Mouse (Mus musculus) forebrain, embryonic 16.5 days (tissue): ENCODE measurements around the gene Klf16. TPM values are rescaled to one million over a fixed set of nuclear protein-coding genes. Genes with fewer than 3 reads are reported as not detected.

Experiments used
- ATAC-seq: fragments of 200-750 bp; cut with Nextera tagmentation; 2 replicates; pipeline ENCODE4 v1.8.0; 2017; ENCODE audit warnings: mild to moderate bottlenecking, moderate library complexity
- H3K27ac ChIP-seq: fragments of 300-500 bp; sonication (generic); 2 replicates; pipeline ENCODE4 v1.5.1; 2014; ENCODE audit warnings: low read length, control low read depth
- H3K27me3 ChIP-seq: fragments of 300-500 bp; sonication (generic); replicated peaks from 2 replicates; pipeline ENCODE4 v1.6.1; 2014; ENCODE audit warnings: low read length; ENCODE audit not compliant: control insufficient read depth, insufficient read depth
- H3K36me3 ChIP-seq: fragments of 300-500 bp; sonication (generic); 2 replicates; pipeline ENCODE4 v1.6.1; 2014; ENCODE audit not compliant: control insufficient read depth, insufficient read depth
- H3K4me1 ChIP-seq: fragments of 300-500 bp; sonication (generic); replicated peaks from 2 replicates; pipeline ENCODE4 v1.6.1; 2014; ENCODE audit warnings: low read length; ENCODE audit not compliant: control insufficient read depth, insufficient read depth
- H3K4me2 ChIP-seq: fragments of 300-500 bp; sonication (generic); 2 replicates; pipeline ENCODE4 v1.6.1; 2014; ENCODE audit warnings: mild to moderate bottlenecking, low read length, control low read depth
- H3K4me3 ChIP-seq: fragments of 300-500 bp; sonication (generic); replicated peaks from 2 replicates; pipeline ENCODE4 v1.5.1; 2014; ENCODE audit warnings: mild to moderate bottlenecking, low read length, control low read depth
- H3K9ac ChIP-seq: fragments of 300-500 bp; sonication (generic); replicated peaks from 2 replicates; pipeline ENCODE4 v1.6.1; 2014; ENCODE audit warnings: low read depth, low read length, control low read depth
- H3K9me3 ChIP-seq: fragments of 300-500 bp; sonication (generic); 2 replicates; pipeline ENCODE4 v1.6.1; 2016; ENCODE audit warnings: low read length; ENCODE audit not compliant: control insufficient read depth
- WGBS: fragments of 180-500 bp; shearing (Covaris S2); extraction: QIAGEN DNeasy Blood & Tissue Kit; methylation state at CpG from one replicate; pipeline ENCODE4 v1.1.7; 2014; 5-methylcytosine and 5-hydroxymethylcytosine counted together
- polyA plus RNA-seq: library from polyadenylated mRNA; unstranded; fragments of >200 nt; fragmentation: Nextera tagmentation; extraction: Ambion mirVana; gene quantifications from 2 replicates; pipeline ENCODE4 v1.2.1, GENCODE M21; 2015

Klf16 gene
- polyA plus RNA-seq, 1 experiment from 2014 or later: 10.1 TPM

GRCm38 (mm10) chr10:80578911-80579310 is 1.8 kb upstream of the Klf16 start:
- ATAC-seq: no peak
- Histone ChIP-seq H3K9ac (no peak overlapping the region), H3K4me1 (peaks cover 32% of the 10 kb centered on the region), H3K9me3 (no peaks in the 10 kb centered on the region), H3K36me3 (no peaks in the 10 kb centered on the region), H3K27ac (no peak overlapping the region), H3K27me3 (no peaks in the 10 kb centered on the region), H3K4me3 (no peak overlapping the region), H3K4me2 (no peak overlapping the region)
- WGBS: 6% methylated on average over 8 of the region's 8 CpGs

GRCm38 (mm10) chr10:80578131-80578750 is 1.1 kb upstream of the Klf16 start:
- no peaks in the 10 kb centered on the region for H3K27me3 ChIP-seq
- H3K36me3 ChIP-seq: no peaks in the 10 kb centered on the region
- H3K9me3 ChIP-seq: no peaks in the 10 kb centered on the region
- peak overlapping the region; percentile 89 for H3K27ac ChIP-seq
- under 1% methylated on average over 29 of the region's 29 CpGs for WGBS
- H3K4me3 ChIP-seq: peak overlapping the region; percentile 70
- peaks cover 39% of the 10 kb centered on the region for H3K4me1 ChIP-seq
- peak overlapping the region; percentile 87 for H3K4me2 ChIP-seq
- ATAC-seq: peak; percentile 9; the same call in 1 of the 2 replicates
- H3K9ac ChIP-seq: peak overlapping the region; percentile 65

- 0% methylated on average over 82 of the region's 96 CpGs for WGBS
- Histone ChIP-seq H3K27ac (peak overlapping the region; percentile 89), H3K9ac (peak overlapping the region; percentile 65), H3K4me3 (peak overlapping the region; percentile 70), H3K4me2 (peak overlapping the region; percentile 87), H3K27me3 (no peaks in the 10 kb centered on the region), H3K4me1 (peaks cover 44% of the 10 kb centered on the region), H3K9me3 (no peaks in the 10 kb centered on the region), H3K36me3 (no peaks in the 10 kb centered on the region)
- peak; percentile 0; the same call in 1 of the 2 replicates for ATAC-seq
These were observed 548 bp downstream of the Klf16 start for GRCm38 (mm10) chr10:80576351-80577194.

- WGBS: 19% methylated on average over 17 of the region's 17 CpGs
These were observed 1.2 kb downstream of the Klf16 start for GRCm38 (mm10) chr10:80575925-80576324.

GRCm38 (mm10) chr10:80574896-80575295 is 2.2 kb downstream of the Klf16 start:
- Histone ChIP-seq H3K36me3 (no peaks in the 10 kb centered on the region), H3K9me3 (no peaks in the 10 kb centered on the region), H3K27me3 (no peaks in the 10 kb centered on the region), H3K9ac (no peak overlapping the region), H3K4me1 (peaks cover 56% of the 10 kb centered on the region), H3K4me3 (no peak overlapping the region), H3K4me2 (no peak overlapping the region), H3K27ac (no peak overlapping the region)
- ATAC-seq: no peak
- WGBS: 87% methylated on average over 3 of the region's 3 CpGs

More at GRCm38 (mm10) chr10:80575925-80576324, 1.2 kb downstream of the Klf16 start:
- no peaks in the 10 kb centered on the region for H3K9me3 ChIP-seq
- H3K27me3 ChIP-seq: no peaks in the 10 kb centered on the region
- no peak for ATAC-seq
- H3K9ac ChIP-seq: peak overlapping the region; percentile 65
- peaks cover 51% of the 10 kb centered on the region for H3K4me1 ChIP-seq
- H3K27ac ChIP-seq: no peak overlapping the region
- H3K4me3 ChIP-seq: peak overlapping the region; percentile 70
- peak overlapping the region; percentile 87 for H3K4me2 ChIP-seq
- no peaks in the 10 kb centered on the region for H3K36me3 ChIP-seq

GRCm38 (mm10) chr10:80573944-80574343 is 3.2 kb downstream of the Klf16 start:
- ATAC-seq: no peak
- no peaks in the 10 kb centered on the region for H3K9me3 ChIP-seq
- no peak overlapping the region for H3K27ac ChIP-seq
- peaks cover 56% of the 10 kb centered on the region for H3K4me1 ChIP-seq
- no peak overlapping the region; the same call in 1 of the 2 replicates for H3K4me2 ChIP-seq
- H3K9ac ChIP-seq: no peak overlapping the region
- no peak overlapping the region for H3K4me3 ChIP-seq
- H3K27me3 ChIP-seq: no peaks in the 10 kb centered on the region
- 61% methylated on average over 9 of the region's 9 CpGs for WGBS
- H3K36me3 ChIP-seq: no peaks in the 10 kb centered on the region

GRCm38 (mm10) chr10:80572477-80572876 is 4.6 kb downstream of the Klf16 start:
- WGBS: 80% methylated on average over 2 of the region's 2 CpGs
- no peak overlapping the region for H3K9ac ChIP-seq

GRCm38 (mm10) chr10:80570871-80571836 is 6.0 kb downstream of the Klf16 start:
- H3K4me1 ChIP-seq: peaks cover 58% of the 10 kb centered on the region
- no peaks in the 10 kb centered on the region for H3K9me3 ChIP-seq
- peak overlapping the region; percentile 36 for H3K4me2 ChIP-seq
- no peak for ATAC-seq
- WGBS: 17% methylated on average over 30 of the region's 30 CpGs
- H3K27me3 ChIP-seq: no peaks in the 10 kb centered on the region
- H3K4me3 ChIP-seq: peak overlapping the region; percentile 6; the same call in 1 of the 2 replicates
- H3K36me3 ChIP-seq: no peaks in the 10 kb centered on the region
- peak overlapping the region; percentile 46 for H3K9ac ChIP-seq
- H3K27ac ChIP-seq: 0 out of 2 replicates have a peak overlapping the region, but pooled peaks have one; percentile 10

More at GRCm38 (mm10) chr10:80572477-80572876, 4.6 kb downstream of the Klf16 start:
- no peak for ATAC-seq
- peaks cover 46% of the 10 kb centered on the region for H3K4me1 ChIP-seq
- no peak overlapping the region for H3K4me2 ChIP-seq
- H3K9me3 ChIP-seq: no peaks in the 10 kb centered on the region
- no peak overlapping the region for H3K27ac ChIP-seq
- H3K27me3 ChIP-seq: no peaks in the 10 kb centered on the region
- no peak overlapping the region for H3K4me3 ChIP-seq
- H3K36me3 ChIP-seq: no peaks in the 10 kb centered on the region
